Mouse (Mus musculus) layer of hippocampus, adult 9-11 months (tissue): ENCODE measurements at regions not wholly inside any gene's neighbourhood (a gene's known extent, or its start where the extent isn't known, plus 50 kb on each side); places are given as distances from the start of the nearest gene placed in this dataset.
A peak's percentile ranks its signal among the peaks of the same experiment; 100 is the strongest.

Experiments used
- DNase-seq: peaks from one replicate; pipeline ENCODE4 v3.0.0; 2022

DNA sequence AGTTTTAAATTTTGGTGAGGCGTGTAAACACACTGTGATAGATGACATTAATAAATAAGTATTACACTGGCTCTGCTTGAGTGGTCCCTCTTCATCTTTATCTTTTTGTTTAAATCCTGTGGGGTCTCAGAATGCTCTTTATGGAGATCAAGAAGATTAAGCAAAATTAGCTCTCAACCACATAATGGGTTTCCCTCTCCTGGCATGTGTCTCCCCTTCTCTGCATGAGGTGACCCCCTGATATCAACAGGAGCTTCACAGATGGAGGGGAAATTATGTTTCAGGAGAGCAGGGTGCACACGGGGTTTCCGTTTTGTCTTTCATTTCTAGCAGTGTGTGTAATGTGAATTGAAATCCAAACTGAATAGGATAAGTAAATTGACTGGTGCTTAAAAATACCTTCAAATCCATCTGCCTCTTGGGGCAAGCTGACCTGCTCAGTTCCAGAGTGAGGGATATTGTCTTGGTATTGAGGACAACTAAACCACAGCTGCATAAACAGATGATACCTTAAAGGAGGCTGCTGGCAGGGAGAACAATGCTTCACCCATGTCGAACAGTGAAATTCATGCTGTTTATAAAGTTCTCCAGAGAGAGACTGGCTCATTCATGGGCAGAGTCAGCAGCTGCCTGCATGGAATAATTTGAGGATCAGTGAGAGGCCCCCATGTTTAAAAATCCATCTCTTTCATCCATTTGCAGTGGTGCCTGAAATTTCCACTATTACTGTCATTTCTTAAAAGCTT is 518.3 kb upstream of the Nr2f1 start:
- no peak for DNase-seq

DNA sequence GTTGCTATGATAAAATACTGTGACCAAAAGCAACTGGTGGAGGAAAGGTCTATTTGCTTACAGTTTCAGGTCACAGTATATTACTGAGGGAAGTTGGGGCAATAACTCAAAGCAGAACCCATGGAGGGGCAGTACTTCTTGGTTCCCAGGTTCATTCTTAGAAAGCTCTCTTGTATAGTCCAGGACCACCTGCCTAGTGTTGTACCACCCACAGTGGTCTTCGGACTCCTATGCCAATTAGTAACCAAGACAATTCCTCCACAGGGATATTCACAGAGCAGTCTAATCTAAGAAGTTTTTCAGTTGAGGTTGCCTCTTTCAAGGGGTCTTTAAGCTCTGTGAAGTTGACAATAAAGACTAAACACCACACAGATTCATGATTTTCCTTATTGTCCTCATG is 517.6 kb upstream of the Nr2f1 start:
- DNase-seq = no peak

DNA sequence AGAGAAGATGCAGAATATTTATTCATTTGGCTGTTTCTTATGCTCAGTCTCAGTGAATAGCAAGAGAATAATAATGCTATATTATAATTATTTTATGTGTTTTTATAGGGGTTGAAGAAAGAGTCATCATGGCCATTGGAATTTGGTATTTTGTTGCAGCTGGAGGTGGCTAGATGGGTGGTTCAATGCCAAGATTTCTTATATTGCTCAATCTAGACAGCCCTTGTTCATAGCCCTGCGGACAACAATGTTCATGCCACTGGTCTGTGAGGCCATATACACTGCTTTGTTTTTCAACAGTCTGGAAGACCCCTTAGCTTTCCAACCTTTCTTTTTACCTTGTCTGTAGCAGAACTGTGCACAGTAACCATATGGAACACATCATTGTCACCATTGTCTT is 505.1 kb upstream of the Nr2f1 start:
- no peak for DNase-seq

DNA sequence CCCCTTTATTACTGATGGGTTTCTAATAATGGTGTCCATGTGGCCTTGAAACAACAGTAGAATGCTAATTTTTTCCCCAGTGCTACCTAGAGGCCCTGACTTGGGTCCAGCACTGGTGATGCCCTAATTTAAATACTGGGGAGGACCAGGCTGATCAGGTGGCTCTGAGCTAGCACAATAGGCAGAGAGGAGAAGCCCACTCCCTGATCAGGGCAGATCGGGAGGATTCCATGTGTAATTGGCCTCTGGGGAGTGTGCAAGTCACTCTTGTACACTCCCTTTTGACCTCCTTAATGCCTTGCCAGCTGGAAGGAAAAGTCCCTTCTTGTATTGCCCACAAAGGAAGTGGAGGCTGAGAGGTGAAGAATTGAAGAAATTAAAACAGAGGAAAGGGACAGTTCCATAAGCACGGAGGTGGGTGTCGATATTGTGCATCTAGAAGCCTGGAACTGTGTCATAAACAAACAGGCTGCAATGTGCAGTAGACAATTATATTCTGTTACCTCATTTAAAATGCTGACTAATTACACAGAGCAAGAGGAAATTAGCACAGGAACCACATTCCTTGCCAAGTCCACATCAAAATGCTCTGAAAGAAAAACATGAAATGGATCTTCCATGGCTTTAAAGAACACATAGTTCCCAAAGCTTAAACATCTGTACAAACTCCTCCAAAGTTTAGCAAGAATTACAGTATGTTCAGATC is 498.4 kb upstream of the Nr2f1 start:
- DNase-seq = peak; percentile 2

DNA sequence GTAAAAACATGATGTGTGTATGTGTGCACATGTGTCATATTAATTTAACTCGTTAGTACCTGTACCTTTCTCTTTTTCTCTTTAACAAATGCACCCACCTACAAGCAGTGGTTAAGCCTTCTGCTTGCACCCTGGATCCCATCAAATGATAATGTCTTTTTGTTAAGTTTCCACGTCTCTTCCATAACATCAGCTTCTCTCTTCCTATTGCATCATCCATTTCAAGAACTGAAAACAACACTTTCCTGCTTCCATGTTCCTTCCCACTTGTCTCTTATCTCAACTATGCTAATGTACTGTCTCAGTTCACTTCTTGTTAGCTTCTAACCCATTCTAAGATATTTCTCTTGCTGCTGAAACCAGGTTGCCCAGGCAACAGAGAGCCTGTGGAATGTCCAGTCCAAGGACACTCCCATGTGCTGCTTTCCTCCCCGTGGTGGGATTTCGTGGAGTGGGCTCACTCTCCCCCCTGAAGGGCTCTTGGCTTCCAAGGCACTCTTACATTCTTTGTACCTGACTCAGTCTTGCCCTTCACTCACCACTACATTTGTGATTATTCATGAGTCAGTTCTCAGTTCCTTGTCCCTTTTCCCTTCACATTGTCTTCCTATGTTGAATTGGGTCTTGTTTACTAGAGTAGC is 479.8 kb upstream of the Nr2f1 start:
- DNase-seq = no peak

DNA sequence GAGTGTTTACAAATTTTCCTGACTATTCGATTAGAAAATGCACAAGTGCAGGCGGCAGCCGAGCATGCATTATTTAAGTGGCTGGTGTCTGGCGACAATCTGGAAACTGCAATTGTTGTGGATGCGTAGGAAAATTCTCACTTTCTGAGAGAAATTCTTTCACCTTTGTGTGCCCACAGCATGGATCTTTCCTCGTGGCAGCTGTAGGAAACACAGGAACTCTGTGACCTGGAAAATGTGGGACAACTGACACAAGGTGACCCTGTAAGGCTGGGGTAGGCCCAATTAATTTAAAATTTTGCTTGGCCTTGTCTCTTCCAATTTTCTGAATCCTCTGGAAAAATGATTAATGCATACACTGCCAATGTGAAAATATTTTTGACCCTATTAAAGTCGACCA is 478.7 kb upstream of the Nr2f1 start:
- no peak for DNase-seq

DNA sequence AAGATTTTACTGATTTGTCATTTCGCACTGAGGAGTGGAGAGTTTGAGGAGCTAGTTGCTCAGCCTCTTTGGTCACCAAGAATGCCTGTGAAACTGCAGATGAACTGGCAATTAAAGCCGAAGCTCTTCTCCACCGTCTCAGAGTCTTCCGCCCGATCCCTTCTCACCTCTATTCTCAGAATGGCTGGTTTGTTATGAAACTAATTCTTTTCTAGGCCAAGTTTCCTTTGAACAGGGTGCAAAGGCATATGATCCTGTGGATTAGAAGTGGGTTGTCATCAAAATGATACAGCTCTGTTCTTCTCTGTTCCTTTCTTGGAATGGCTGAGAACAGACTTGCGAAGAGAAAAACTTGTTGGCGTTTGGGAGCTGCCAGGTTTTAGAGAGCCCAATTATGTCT is 458.7 kb upstream of the Nr2f1 start:
- DNase-seq = no peak

DNA sequence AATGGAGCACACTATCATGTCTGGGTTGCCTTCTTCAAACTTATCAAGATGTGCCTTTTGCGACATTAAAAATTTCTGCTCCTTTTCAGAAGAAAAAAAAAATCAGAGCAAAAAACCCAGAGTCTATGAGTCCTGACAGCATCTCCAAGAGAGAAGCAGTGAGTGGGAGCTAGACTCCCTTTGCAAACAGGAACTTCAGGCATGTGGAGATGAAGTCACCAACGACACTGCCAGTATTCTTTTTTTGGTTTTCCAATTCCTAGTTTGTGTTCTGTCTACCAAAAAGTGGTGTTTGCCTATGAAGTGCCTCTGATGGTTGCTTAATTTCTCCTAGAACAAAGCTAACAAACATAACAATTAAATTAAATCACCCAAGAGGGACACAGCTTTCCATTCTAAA is 457.2 kb upstream of the Nr2f1 start:
- DNase-seq = no peak

DNA sequence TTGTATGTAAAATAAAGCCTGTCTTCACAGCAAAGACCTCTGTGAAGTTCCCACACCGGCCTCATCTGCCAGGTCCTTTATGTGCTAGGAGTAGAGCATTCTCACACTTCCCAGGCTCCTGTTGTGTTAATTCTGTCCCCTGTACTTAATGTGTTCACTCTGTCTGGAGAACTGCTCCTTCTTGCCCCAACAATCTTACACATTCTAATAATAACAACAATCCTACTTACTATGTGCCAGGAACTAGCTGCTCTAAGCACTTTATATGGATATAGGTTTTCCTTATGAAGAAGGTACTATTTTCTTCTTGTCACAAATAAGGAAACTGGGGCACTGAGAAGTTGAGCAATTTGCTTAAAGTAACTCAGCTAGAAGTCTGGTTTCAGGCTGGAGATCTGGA is 456.6 kb upstream of the Nr2f1 start:
- DNase-seq = no peak

DNA sequence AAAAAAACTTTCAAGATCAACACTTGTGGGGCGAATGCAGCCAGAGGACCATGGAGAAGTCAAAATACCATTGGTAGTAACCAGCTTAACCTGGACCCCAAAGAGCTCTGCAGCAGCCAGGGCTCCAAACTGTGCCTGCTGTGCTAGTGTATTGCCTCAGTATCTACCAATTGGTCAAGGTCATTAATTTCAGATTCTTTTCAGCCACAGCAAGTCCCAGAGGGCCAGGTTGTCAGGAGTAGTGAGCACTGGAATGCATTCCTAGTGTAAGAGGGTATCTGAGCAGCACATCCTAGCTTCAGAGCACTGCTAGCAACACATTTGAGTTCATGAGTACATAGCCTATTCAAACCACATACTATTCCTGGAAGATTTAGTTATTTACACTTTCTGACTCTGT is 451.3 kb upstream of the Nr2f1 start:
- no peak for DNase-seq

DNA sequence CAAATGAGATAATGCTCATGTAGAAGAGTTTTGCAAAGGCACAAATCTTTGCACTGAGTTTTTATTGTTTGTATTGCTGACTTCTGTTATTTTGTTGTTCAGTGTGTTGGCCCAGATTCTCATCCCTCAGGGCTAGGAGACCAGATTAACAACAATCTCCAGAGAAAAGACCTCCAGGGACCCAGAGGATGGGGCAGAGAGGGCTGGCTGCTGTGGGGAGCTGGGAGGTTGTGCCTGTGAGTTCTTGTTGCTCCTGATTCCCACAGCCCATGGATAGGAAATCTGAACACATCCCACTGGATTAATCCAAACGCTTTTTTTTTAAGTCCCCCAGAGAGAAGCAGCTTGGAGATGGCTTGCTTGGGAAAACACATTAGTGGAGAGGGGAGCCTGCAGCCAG is 445.0 kb upstream of the Nr2f1 start:
- DNase-seq = no peak

DNA sequence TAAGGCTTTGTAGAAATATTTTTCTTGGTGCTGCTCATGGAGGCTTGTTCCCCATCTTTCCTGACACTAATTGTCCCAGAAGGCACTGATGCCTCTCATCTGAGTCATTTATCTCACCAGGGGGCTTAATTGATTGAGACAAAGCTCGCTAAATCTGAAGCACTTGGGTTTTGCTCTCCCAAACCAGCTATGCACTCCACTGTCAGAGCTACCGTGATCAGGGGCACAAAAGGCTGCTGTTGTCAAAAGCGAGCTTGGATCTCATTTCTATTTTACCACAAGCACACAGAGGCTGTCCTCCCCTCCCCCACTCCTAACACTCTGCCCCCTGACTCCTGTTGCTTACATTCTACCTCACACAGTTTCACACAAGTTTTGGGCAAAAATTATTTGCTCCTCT is 443.5 kb upstream of the Nr2f1 start:
- no peak for DNase-seq

DNA sequence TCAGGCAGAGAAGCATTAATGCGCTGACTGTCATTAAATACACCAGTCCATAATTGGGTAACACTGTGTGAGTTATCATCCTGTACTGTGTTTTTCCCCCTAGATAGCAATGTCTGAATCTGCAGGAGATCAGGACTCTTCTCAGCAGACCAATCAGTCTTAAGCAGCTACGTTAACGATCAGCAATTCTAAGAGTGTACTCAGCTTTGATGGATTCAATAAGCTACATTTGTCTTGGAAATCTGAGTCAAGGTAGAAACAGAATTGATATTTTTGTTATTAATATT is 442.8 kb upstream of the Nr2f1 start:
- no peak for DNase-seq

DNA sequence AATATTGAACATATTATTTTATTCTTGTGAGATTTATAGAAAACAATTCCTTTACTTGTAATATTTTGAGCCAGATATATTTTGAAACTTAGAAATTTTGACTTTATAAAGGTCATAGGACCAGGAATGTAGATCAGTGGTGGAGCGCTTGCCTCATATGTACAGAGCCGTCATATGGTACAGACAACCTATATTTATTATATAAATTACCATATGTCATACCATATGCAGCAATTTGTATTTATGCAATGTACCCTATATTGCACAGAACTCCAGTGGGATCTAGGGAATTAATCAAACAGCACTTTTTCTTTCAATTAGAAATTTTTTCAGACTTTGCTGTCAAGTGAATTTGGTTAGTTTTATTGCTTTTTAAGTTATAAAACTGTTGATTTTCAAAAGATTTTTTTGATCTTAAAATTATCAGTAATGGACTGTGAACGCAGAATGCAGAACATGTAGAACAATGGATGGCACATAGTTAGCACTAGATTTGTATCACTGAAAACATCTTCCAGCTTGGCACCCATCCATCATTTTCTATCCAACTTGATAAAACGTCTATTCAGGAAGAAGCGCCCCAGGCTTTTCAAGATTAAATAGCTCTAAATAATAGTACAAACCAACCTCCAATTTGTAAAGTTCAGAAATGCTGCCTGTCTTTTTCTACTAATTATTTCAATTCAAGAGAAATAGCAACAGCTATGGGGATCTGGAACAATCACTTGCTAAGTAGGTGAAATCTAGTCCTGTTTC is 442.3 kb upstream of the Nr2f1 start:
- DNase-seq = no peak

DNA sequence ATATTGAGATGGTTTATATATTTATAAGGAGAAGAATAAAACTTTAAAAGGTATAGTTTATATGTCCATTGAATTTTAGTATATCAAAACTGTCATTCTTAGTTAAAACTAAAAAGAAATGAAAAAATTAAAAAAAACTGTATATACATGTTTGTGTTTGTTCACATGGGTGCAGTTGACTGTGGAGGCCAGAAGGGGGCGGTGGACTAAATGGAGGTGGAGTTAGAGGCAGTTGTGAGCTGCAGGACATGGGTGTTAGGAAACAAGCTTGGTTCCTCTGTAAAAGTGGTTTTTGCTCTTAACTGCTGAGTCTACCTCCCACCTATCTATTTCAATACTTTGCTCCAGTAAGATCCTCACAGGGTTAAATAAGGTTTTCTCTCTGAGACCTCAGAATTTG is 440.8 kb upstream of the Nr2f1 start:
- no peak for DNase-seq

DNA sequence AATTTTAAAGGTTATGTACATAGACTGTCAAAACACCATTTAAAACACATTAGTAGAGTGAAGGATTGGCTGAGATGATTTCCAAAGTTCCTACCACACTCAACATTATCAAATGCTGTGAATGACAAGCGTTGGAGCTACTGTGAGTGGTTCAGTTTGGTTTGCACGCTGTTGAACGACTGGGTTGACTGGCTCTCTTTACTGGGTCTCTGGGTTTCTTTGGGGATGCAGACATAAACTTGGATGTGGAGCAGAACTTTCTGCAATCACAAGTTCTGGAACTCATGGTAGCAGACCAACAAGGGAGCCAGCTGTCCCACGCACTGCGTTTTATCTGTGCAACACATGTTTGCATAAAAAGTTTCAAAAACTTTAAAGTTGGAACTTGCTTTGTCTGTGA is 438.9 kb upstream of the Nr2f1 start:
- no peak for DNase-seq

DNA sequence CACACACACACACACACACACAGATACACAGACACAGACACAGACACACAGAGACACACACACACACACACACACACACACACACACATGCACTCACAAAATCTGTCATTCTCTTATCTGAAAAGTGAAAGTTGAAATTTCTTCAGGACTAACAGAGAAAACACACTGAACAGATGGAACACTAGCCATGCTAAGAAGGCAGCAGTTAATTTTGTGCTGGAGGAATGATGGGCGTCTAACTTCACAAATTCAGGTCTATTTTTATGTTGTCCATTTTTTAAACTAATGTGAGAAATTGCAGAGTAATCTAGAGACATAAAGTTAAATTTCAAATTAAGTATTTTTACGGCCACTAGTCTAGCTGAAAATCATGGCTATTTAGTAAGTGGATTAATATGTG is 432.1 kb upstream of the Nr2f1 start:
- DNase-seq = no peak

DNA sequence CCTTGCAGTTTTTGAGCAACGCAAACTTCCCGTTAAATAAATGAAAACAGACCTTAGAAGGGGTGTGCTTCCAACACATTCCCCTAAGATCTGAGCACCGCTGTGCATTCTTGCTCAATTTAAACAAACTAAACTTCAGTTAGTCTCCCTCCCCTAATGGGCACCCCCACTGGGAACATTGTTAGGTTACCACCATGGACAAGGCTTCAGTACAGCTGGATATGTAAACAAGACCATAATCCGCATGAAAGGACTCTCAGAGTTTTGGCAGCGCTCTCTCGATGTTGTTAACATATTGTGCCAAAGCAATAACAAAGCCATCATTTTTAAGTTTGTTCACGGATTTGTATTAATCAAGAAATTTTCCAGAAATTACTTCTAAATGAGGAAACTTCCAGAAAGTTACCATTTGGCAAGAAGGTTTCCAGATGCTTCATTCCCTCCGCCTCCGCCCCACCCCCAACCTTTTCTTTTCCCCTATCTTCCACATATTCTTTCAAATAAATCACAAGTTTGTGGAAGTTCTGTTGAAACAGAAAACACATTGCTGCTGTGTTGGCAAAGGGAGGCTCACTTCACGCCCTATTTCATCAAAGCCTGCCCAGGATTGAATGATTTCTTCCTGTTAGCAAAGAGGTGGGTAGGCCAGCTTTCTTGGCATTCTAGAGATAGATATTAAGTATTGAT is 429.6 kb upstream of the Nr2f1 start:
- DNase-seq = peak; percentile 6

DNA sequence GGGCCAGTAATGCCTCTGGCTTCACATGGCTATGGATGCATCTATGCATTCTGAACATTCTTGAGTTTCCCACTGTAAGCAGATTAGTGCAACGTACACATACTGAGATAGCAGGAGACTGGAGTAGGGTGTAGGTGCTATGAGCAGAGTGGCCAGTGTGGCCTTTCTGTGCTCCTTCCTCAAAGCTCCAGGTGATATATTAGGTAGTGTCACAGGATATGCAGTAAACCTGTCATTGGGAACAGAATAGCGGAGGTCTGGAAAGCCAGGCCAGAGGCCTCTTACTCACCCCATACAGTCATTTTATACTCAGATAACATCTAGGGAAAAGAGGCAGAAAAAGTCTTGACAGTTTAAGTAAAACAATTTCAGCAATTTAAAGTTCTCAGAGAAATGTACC is 424.1 kb upstream of the Nr2f1 start:
- no peak for DNase-seq

DNA sequence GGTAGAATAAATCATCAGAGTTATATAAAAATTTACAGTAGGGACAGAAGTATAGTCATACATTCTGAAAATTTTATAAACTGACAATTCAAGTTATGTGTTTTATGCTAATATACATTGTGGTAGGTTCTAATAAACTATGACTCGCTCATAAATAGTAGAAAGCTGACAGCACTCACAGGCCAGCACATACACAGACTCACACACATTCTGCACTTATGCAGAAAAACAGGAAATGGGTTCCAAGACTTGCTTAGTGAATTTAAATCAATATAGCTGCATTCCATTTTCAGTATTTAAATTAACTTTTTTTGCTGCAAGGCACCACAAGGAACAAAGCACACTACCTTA is 403.3 kb upstream of the Nr2f1 start:
- no peak for DNase-seq

DNA sequence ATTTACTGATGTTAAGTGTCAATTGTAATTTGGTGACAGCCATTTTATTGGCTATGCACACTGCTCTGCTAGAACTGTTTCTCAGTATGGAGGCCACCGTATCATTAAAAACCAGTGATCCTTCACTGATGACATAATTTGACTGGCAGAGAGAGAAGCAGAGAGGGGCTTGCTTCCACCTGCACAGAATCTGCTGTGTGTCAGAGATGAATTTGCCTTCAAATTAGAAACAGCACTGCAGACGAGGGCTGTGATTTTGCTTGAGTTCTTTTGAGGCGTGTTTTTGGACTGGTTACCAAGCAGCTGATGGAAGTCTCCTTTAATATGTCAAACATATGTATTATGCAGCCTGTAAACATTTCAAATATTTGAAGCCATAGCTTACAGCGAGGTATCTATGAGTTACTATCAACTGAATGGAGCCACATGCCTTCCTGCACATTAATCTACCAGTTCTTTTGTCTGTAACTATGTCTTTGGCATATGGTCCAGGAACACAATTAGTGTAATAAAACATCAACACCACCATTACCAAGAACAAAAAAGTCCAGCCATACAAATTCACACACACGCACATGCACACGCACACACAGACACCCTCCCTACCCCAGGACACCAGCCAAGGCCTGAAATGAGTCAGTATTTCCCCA is 402.8 kb upstream of the Nr2f1 start:
- no peak for DNase-seq

DNA sequence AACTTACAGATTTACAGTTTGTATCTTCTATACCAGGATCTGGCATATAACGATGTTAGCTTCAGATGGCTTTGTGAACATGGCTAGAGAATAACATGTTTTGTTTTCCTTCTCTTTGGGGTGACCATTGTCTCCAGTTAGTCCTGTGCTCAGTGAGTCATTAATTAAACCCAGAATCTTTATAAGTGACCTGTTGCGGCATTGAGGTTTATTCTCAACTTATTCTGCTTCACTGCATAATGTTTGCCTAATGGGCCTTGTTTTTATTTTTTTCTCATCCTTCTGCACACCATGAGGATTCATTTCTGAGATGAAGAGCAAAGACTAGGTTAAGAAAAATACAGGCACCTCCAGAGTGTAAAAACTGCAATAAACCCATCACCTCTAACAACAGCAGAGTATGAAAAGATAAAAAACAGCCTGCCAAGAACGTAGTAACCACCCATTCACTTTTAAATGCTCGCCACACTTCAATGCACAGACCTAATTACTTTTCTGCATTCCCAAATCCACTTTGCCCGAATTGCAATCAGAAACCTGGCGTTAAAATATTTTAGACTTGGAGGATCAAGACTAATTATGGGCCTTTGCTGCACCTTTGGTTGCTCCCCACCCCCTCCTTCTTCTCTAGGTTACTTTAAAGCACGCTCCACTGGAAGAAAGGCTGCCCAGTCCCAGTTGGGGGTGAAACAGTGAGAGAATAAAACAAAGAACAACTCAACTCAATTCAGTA is 381.5 kb upstream of the Nr2f1 start:
- DNase-seq = peak; percentile 14
